25 mouse cellular contexts compared by ENCODE assay signal in genomic region chr11:67241051-67241450, GRCm38 (mm10). TPM values are rescaled to one million over a fixed set of nuclear protein-coding genes. Genes with fewer than 3 reads are reported as not detected.
"Had no signal": no experiment of that assay in that cellular context is flagged by ENCODE, and none has a peak within 500 bp of the region (broad histone marks: within the 10 kb centered on the region; RNA-seq: fewer than 3 reads in every experiment).

No protein-coding gene starts in this region.

- H3K4me3 ChIP-seq: embryonic facial prominence, embryonic 10.5 days; embryonic facial prominence, embryonic 12.5 days; embryonic facial prominence, embryonic 13.5 days; embryonic facial prominence, embryonic 15.5 days; erythroblast, embryonic 14.5 days; forebrain, embryonic 10.5 days; forebrain, embryonic 12.5 days; forebrain, embryonic 13.5 days; forebrain, embryonic 15.5 days; heart, adult 2 months had no signal

- DNase-seq: cerebellum, adult 18-20 months; cerebellum, adult 2 months; cerebellum, adult 8-10 months; cerebellum, adult 9-10 months; cerebellum, adult 9-11 months; cerebellum, postnatal 25 days; cerebellum, postnatal 36 days; embryo, embryonic 11 days; forebrain, postnatal 0 days; gastrocnemius, postnatal 10 days; gastrocnemius, postnatal 14 days; heart, adult 11 months; heart, adult 18-20 months; heart, adult 2 months had no signal

- H3K27ac ChIP-seq: embryonic facial prominence, embryonic 10.5 days; embryonic facial prominence, embryonic 12.5 days; embryonic facial prominence, embryonic 13.5 days; embryonic facial prominence, embryonic 15.5 days; forebrain, embryonic 10.5 days; forebrain, embryonic 12.5 days; forebrain, embryonic 13.5 days; forebrain, embryonic 15.5 days; heart, adult 2 months had no signal

RNA-seq across cellular contexts. Expression of gene Myh4, which starts 3.2 kb away (rescaled TPM):
- total RNA-seq: common myeloid progenitor, adult 5-6 weeks; granulocyte monocyte progenitor cell, adult 5-6 weeks; heart, adult 18-20 months had no signal

RNA-seq across cellular contexts. Expression of gene Myh8, which starts 35.9 kb away (rescaled TPM):
- total RNA-seq: common myeloid progenitor, adult 5-6 weeks; granulocyte monocyte progenitor cell, adult 5-6 weeks; heart, adult 2 months had no signal

RNA-seq across cellular contexts. Expression of gene Myh1, which starts 41.2 kb away (rescaled TPM):
- total RNA-seq: common myeloid progenitor, adult 5-6 weeks; granulocyte monocyte progenitor cell, adult 5-6 weeks; heart, adult 18-20 months; heart, adult 2 months had no signal
